Mouse (Mus musculus) cerebellum, adult 2 months (tissue): ENCODE results near the gene Hoxa3. TPM values are rescaled to one million over a fixed set of nuclear protein-coding genes. Genes with fewer than 3 reads are reported as not detected.
A peak's percentile ranks its signal among the peaks of the same experiment; 100 is the strongest.

Source experiments
- DNase-seq, 2 experiments: peaks; one replicate each; pipeline ENCODE4 v3.0.0; 2021
- H3K27ac ChIP-seq: fragments of 200-500 bp; 2 replicates; pipeline ENCODE4 v1.5.1; 2012; ENCODE audit warnings: low read length, control low read depth, inconsistent platforms; ENCODE audit not compliant: insufficient read depth
- H3K27me3 ChIP-seq: fragments of 200-500 bp; 2 replicates; pipeline ENCODE4 v1.6.1; 2012; ENCODE audit warnings: inconsistent platforms, mild to moderate bottlenecking, low read length, moderate library complexity; ENCODE audit not compliant: control insufficient read depth, insufficient read depth
- H3K4me1 ChIP-seq: fragments of 200-500 bp; 2 replicates; pipeline ENCODE4 v1.6.1; 2011; ENCODE audit warnings: low read length; ENCODE audit not compliant: control insufficient read depth, insufficient read depth
- H3K4me3 ChIP-seq: fragments of 200-500 bp; replicated peaks from 2 replicates; pipeline ENCODE3; 2011; ENCODE audit warnings: mild to moderate bottlenecking, low read depth, low read length, control low read depth; ENCODE audit not compliant: insufficient read depth
- CTCF ChIP-seq: fragments of 200-500 bp; IDR thresholded peaks from 2 replicates; pipeline ENCODE4 v1.5.1; 2011; ENCODE audit warnings: low read depth, mild to moderate bottlenecking, control low read depth, low read length, moderate library complexity, borderline replicate concordance; ENCODE audit not compliant: insufficient read depth
- POLR2A ChIP-seq: fragments of 200-500 bp; IDR thresholded peaks from 2 replicates; pipeline ENCODE4 v1.6.1; 2011; ENCODE audit warnings: low read length, control low read depth, borderline replicate concordance; ENCODE audit not compliant: insufficient read depth
- WGBS: fragments of 180-500 bp; shearing (Covaris S2); methylation state at CpG from one replicate; pipeline ENCODE4 v1.1.7; 2018; 5-methylcytosine and 5-hydroxymethylcytosine counted together
- polyA plus RNA-seq: library from polyadenylated mRNA; depleted of rRNA; stranded (reverse); fragments of >200 nt; gene quantifications from 2 replicates; pipeline ENCODE4 v1.2.3, GENCODE M21; 2012

The Hoxa3 gene
- polyA plus RNA-seq, 1 experiment, result 2.2 TPM

- no peak for DNase-seq
- H3K4me3 ChIP-seq, result no peak overlapping the region
- H3K27me3 ChIP-seq, result peaks cover 15% of the 10 kb centered on the region; the same call in 1 of the 2 replicates
- WGBS, result 6% methylated on average over 13 of the region's 13 CpGs
- H3K27ac ChIP-seq, result no peak overlapping the region
- no peaks in the 10 kb centered on the region for H3K4me1 ChIP-seq
- TF ChIP-seq CTCF (no peak), POLR2A (no peak)
Measured at GRCm38 (mm10) chr6:52211961-52212360, 1.2 kb downstream of the Hoxa3 start.

- Histone ChIP-seq H3K4me1 (no peaks in the 10 kb centered on the region), H3K27ac (no peak overlapping the region), H3K4me3 (no peak overlapping the region), H3K27me3 (peaks cover 13% of the 10 kb centered on the region; the same call in 1 of the 2 replicates)
- WGBS, result 1% methylated on average over 37 of the region's 37 CpGs
- DNase-seq, result peak; percentile 53 to 55
- TF ChIP-seq CTCF (peak; percentile 44), POLR2A (no peak)
Measured at GRCm38 (mm10) chr6:52211170-52211935, 1.8 kb downstream of the Hoxa3 start.

GRCm38 (mm10) chr6:52209685-52210046 is 3.5 kb downstream of the Hoxa3 start:
- 14% methylated on average over 12 of the region's 12 CpGs for WGBS

GRCm38 (mm10) chr6:52208868-52209684 is 4.1 kb downstream of the Hoxa3 start:
- DNase-seq, result no peak
- no peak for TF ChIP-seq CTCF
- Histone ChIP-seq H3K27me3 (peaks cover 15% of the 10 kb centered on the region; the same call in 1 of the 2 replicates), H3K4me1 (no peaks in the 10 kb centered on the region), H3K4me3 (no peak overlapping the region), H3K27ac (no peak overlapping the region)
- WGBS, result 9% methylated on average over 18 of the region's 18 CpGs

More at GRCm38 (mm10) chr6:52209685-52210046, 3.5 kb downstream of the Hoxa3 start:
- H3K27ac ChIP-seq, result no peak overlapping the region
- H3K27me3 ChIP-seq, result peaks cover 11% of the 10 kb centered on the region; the same call in 1 of the 2 replicates
- TF ChIP-seq CTCF (no peak), POLR2A (no peak)
- peak in 1 of 2 experiments; percentile 5 for DNase-seq
- no peaks in the 10 kb centered on the region for H3K4me1 ChIP-seq
- no peak overlapping the region for H3K4me3 ChIP-seq

- DNase-seq, result no peak
- no peak within 1 kb of the TSS for H3K27ac ChIP-seq
- no peak for TF ChIP-seq CTCF
- no peak for TF ChIP-seq POLR2A
- peaks cover 18% of the 10 kb centered on the region; the same call in 1 of the 2 replicates for H3K27me3 ChIP-seq
- no peaks in the 10 kb centered on the region for H3K4me1 ChIP-seq
- 1% methylated on average over 47 of the region's 47 CpGs for WGBS
- no peak within 1 kb of the TSS for H3K4me3 ChIP-seq
Measured at GRCm38 (mm10) chr6:52208072-52208867, 4.9 kb downstream of the Hoxa3 start, which contains the start of gene Hoxa6. Gene Hoxa6, minus strand, starts transcription at chr6:52208722.

GRCm38 (mm10) chr6:52207684-52207976 is 5.5 kb downstream of the Hoxa3 start:
- Histone ChIP-seq H3K4me3 (no peak overlapping the region), H3K4me1 (no peaks in the 10 kb centered on the region), H3K27ac (no peak overlapping the region), H3K27me3 (peaks cover 18% of the 10 kb centered on the region)
- TF ChIP-seq CTCF (no peak), POLR2A (no peak)
- DNase-seq, result no peak

- TF ChIP-seq POLR2A, result no peak
- no peak for TF ChIP-seq CTCF
- no peak overlapping the region for H3K27ac ChIP-seq
- 7% methylated on average over 4 of the region's 4 CpGs for WGBS
- no peak overlapping the region for H3K4me3 ChIP-seq
- peaks cover 17% of the 10 kb centered on the region for H3K27me3 ChIP-seq
- DNase-seq, result no peak
- H3K4me1 ChIP-seq, result no peaks in the 10 kb centered on the region
Measured at GRCm38 (mm10) chr6:52206882-52207683, 6.1 kb downstream of the Hoxa3 start.
